Comparison of ENCODE assay signal across 8 mouse cellular contexts in the genomic region with DNA sequence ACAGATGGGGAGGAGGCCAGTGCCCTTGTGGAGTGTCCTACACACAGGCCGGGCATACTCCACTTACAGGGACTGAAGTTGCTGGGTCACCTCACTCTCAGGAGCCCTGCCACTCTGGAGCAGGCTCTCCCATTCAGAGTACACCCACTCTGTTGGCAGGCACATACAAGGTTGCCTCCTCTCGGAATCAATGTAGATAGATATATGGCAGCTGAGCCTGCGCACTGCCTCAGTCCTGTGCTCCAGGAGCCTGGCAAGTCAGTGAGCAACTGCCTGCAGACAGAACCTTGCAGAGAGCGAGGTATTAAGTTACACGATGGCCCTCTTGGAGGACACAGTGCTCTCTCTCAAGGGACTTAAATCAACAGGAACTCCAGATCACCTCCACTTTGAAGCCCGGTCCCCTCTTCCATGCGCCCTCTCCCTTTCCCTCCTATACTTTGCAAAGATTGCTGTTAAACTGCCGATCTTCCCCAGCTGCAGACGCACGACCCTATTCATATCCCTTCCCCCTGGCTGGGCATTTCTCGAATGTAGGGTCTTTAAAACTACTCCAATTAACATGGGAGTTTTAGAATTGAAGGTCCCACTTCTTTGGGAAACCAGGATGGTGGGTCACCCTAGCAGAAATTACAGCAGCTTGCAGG. TPM values are rescaled to one million over a fixed set of nuclear protein-coding genes. Genes with fewer than 3 reads are reported as not detected.
A peak's percentile ranks its signal among the peaks of the same experiment; 100 is the strongest.
DNase-seq lines count a peak whose midpoint lies in the region; ATAC-seq lines count a peak whose summit lies in the region.

No protein-coding gene starts in this region.

- ATAC-seq in heart, embryonic 12.5 days (ENCODE audit: insufficient number of reproducible peaks, low FRiP score), result no peak
- ATAC-seq in intestine, embryonic 14.5 days (replicated peaks; ENCODE audit: low FRiP score, low TSS enrichment, low read depth), result no peak
- ATAC-seq in neural tube, embryonic 11.5 days (ENCODE audit: insufficient read depth, low FRiP score, low TSS enrichment), result no peak
- no peak for ATAC-seq in erythroid progenitor cell, adult 5-6 weeks (replicated peaks; ENCODE audit: low FRiP score, poor library complexity, severe bottlenecking)

- no peak for DNase-seq in heart, postnatal 10 days
- peak; percentile 20 for DNase-seq in 416B (ENCODE audit: low read depth)
- no peak for DNase-seq in intestine, embryonic 14.5 days (ENCODE audit: low spot score)
- DNase-seq in neural tube, embryonic 11.5 days (ENCODE audit: low spot score), result peak; percentile 61
- no peak for DNase-seq in layer of hippocampus, adult 9-10 months (ENCODE audit: low spot score)

- H3K9ac ChIP-seq in heart, embryonic 12.5 days, result no peak overlapping the region; the same call in 1 of the 2 replicates
- H3K9ac ChIP-seq in intestine, embryonic 14.5 days (ENCODE audit: low read length), result no peak overlapping the region; the same call in 1 of the 2 replicates
- H3K9ac ChIP-seq in neural tube, embryonic 11.5 days (ENCODE audit: low read length), result peak overlapping the region; percentile 97

- WGBS in heart, embryonic 12.5 days, result 30% methylated on average over 11 of the region's 11 CpGs
- 36% methylated on average over 11 of the region's 11 CpGs for WGBS in intestine, embryonic 14.5 days
- WGBS in neural tube, embryonic 11.5 days, result 13% methylated on average over 11 of the region's 11 CpGs

- intact Hi-C loops in heart, postnatal 10 days (cut with DNase I), result loop anchor here (10.0 kb wide), 1 partner anchor 281 kb away; the partner anchor contains the start of gene Faap20

- H3K4me1 ChIP-seq in heart, embryonic 12.5 days (replicated peaks), result peaks cover 64% of the 10 kb centered on the region
- H3K4me1 ChIP-seq in brown adipose tissue, adult 24 weeks (ENCODE audit: control insufficient read depth, insufficient read depth, insufficient read length, low read length), result peaks cover 24% of the 10 kb centered on the region
- H3K4me1 ChIP-seq in intestine, embryonic 14.5 days (replicated peaks; ENCODE audit: control insufficient read depth, insufficient read depth, low read length), result peaks cover 36% of the 10 kb centered on the region
- H3K4me1 ChIP-seq in neural tube, embryonic 11.5 days (ENCODE audit: control insufficient read depth, insufficient read depth, low read length), result peaks cover 56% of the 10 kb centered on the region

- H3K27me3 ChIP-seq in heart, embryonic 12.5 days (replicated peaks), result peaks cover 52% of the 10 kb centered on the region
- H3K27me3 ChIP-seq in intestine, embryonic 14.5 days (replicated peaks; ENCODE audit: control insufficient read depth, insufficient read depth, low read length), result peaks cover 50% of the 10 kb centered on the region
- H3K27me3 ChIP-seq in neural tube, embryonic 11.5 days (ENCODE audit: control insufficient read depth, insufficient read depth, low read length), result peaks cover 22% of the 10 kb centered on the region

- H3K9me3 ChIP-seq in heart, embryonic 12.5 days (replicated peaks), result no peaks in the 10 kb centered on the region
- H3K9me3 ChIP-seq in intestine, embryonic 14.5 days (ENCODE audit: control insufficient read depth, low read length), result no peaks in the 10 kb centered on the region
- H3K9me3 ChIP-seq in neural tube, embryonic 11.5 days (ENCODE audit: control insufficient read depth, low read length), result no peaks in the 10 kb centered on the region

- H3K27ac ChIP-seq in heart, embryonic 12.5 days (ENCODE audit: poor library complexity, severe bottlenecking), result no peak overlapping the region
- no peak overlapping the region for H3K27ac ChIP-seq in brown adipose tissue, adult 24 weeks (replicated peaks; ENCODE audit: low read depth, low read length)
- H3K27ac ChIP-seq in intestine, embryonic 14.5 days (ENCODE audit: low read depth), result no peak overlapping the region
- peak overlapping the region; percentile 96 for H3K27ac ChIP-seq in neural tube, embryonic 11.5 days (ENCODE audit: low read depth, low read length)

- peak overlapping the region; percentile 56 for H3K4me2 ChIP-seq in heart, embryonic 12.5 days
- peak overlapping the region; percentile 81 for H3K4me2 ChIP-seq in intestine, embryonic 14.5 days (ENCODE audit: low read length)
- peak overlapping the region; percentile 79 for H3K4me2 ChIP-seq in neural tube, embryonic 11.5 days (ENCODE audit: low read depth)

- H3K4me3 ChIP-seq in heart, embryonic 12.5 days, result peak overlapping the region; percentile 91
- peak overlapping the region; percentile 39 for H3K4me3 ChIP-seq in brown adipose tissue, adult 24 weeks (ENCODE audit: insufficient read depth, low read depth, low read length)
- H3K4me3 ChIP-seq in intestine, embryonic 14.5 days (ENCODE audit: low read depth, low read length), result peak overlapping the region; percentile 69
- H3K4me3 ChIP-seq in neural tube, embryonic 11.5 days (ENCODE audit: low read depth, low read length), result peak overlapping the region; percentile 88

- peaks cover 5% of the 10 kb centered on the region; the same call in 1 of the 2 replicates for H3K36me3 ChIP-seq in heart, embryonic 12.5 days
- H3K36me3 ChIP-seq in intestine, embryonic 14.5 days (ENCODE audit: control insufficient read depth, insufficient read depth, low read length), result peaks cover 16% of the 10 kb centered on the region
- H3K36me3 ChIP-seq in neural tube, embryonic 11.5 days (ENCODE audit: control insufficient read depth, insufficient read depth, low read length), result no peaks in the 10 kb centered on the region; the same call in 1 of the 2 replicates

RNA-seq across cellular contexts. Expression of gene Pank4, which starts 0.6 kb away (rescaled TPM):
- 45.7 and 46.2 TPM in 2 replicates for polyA plus RNA-seq in heart, embryonic 12.5 days (2016; fragmentation: Nextera tagmentation; extraction: Ambion mirVana)
- 10 to 100 TPM; 36.5 to 36.8 TPM for total RNA-seq in heart, postnatal 10 days (2021)
- 11.0 and 18.7 TPM in 2 replicates for polyA plus RNA-seq in brown adipose tissue, adult 24 weeks (2012; ENCODE audit: insufficient read depth, insufficient read length, missing spikeins)
- polyA plus RNA-seq in intestine, embryonic 14.5 days (2014; fragmentation: Nextera tagmentation; extraction: Ambion mirVana), result 45.4 and 46.7 TPM in 2 replicates
- polyA plus RNA-seq in neural tube, embryonic 11.5 days (2014; fragmentation: Nextera tagmentation; extraction: Ambion mirVana), result 36.1 and 38.2 TPM in 2 replicates
- total RNA-seq in erythroid progenitor cell, adult 5-6 weeks (2015; ENCODE audit: low replicate concordance), result 61.3 and 78.0 TPM in 2 replicates
- 40.0 and 50.1 TPM in 2 replicates for total RNA-seq in erythroid progenitor cell, adult 5-6 weeks (2017; ENCODE audit: low replicate concordance)

RNA-seq across cellular contexts. Expression of gene Hes5, which starts 2.6 kb away (rescaled TPM):
- polyA plus RNA-seq in heart, embryonic 12.5 days (2016; fragmentation: Nextera tagmentation; extraction: Ambion mirVana), result 0.70 TPM in 1 of 2 replicates, not detected in the other
- total RNA-seq in heart, postnatal 10 days (2021), result not detected
- not detected in 2 replicates for polyA plus RNA-seq in brown adipose tissue, adult 24 weeks (2012; ENCODE audit: insufficient read depth, insufficient read length, missing spikeins)
- polyA plus RNA-seq in intestine, embryonic 14.5 days (2014; fragmentation: Nextera tagmentation; extraction: Ambion mirVana), result 1.8 and 2.3 TPM in 2 replicates
- polyA plus RNA-seq in neural tube, embryonic 11.5 days (2014; fragmentation: Nextera tagmentation; extraction: Ambion mirVana), result 191 and 218 TPM in 2 replicates
- total RNA-seq in erythroid progenitor cell, adult 5-6 weeks (2015; ENCODE audit: low replicate concordance), result not detected in 2 replicates
- not detected in 2 replicates for total RNA-seq in erythroid progenitor cell, adult 5-6 weeks (2017; ENCODE audit: low replicate concordance)

RNA-seq across cellular contexts. Expression of gene Tnfrsf14, which starts 35.0 kb away (rescaled TPM):
- 1.8 and 2.9 TPM in 2 replicates for polyA plus RNA-seq in heart, embryonic 12.5 days (2016; fragmentation: Nextera tagmentation; extraction: Ambion mirVana)
- total RNA-seq in heart, postnatal 10 days (2021), result 1 to 10 TPM; 4.1 to 5.7 TPM
- 2.1 and 4.6 TPM in 2 replicates for polyA plus RNA-seq in brown adipose tissue, adult 24 weeks (2012; ENCODE audit: insufficient read depth, insufficient read length, missing spikeins)
- polyA plus RNA-seq in intestine, embryonic 14.5 days (2014; fragmentation: Nextera tagmentation; extraction: Ambion mirVana), result 1.5 and 1.6 TPM in 2 replicates
- polyA plus RNA-seq in neural tube, embryonic 11.5 days (2014; fragmentation: Nextera tagmentation; extraction: Ambion mirVana), result 0.78 and 1.1 TPM in 2 replicates
- 845 and 899 TPM in 2 replicates for total RNA-seq in erythroid progenitor cell, adult 5-6 weeks (2015; ENCODE audit: low replicate concordance)
- 775 and 1,097 TPM in 2 replicates for total RNA-seq in erythroid progenitor cell, adult 5-6 weeks (2017; ENCODE audit: low replicate concordance)

Comparison
In these comparisons a context has a peak if more than half of its experiments do, and no peak if none do; other contexts are left out.
1. H3K4me3 ChIP-seq: peak in every context shown above with its lines; median percentile 91 in heart, embryonic 12.5 days; 88 in neural tube, embryonic 11.5 days; 69 in intestine, embryonic 14.5 days; 39 in brown adipose tissue, adult 24 weeks.
2. DNase-seq: peak in 416B (single experiment) and neural tube, embryonic 11.5 days (single experiment); none in heart, postnatal 10 days (0 of 2), intestine, embryonic 14.5 days (single experiment) and layer of hippocampus, adult 9-10 months (single experiment).
3. RNA of gene Hes5, which starts 2.6 kb away (polyA plus RNA-seq): 191 to 218 TPM in neural tube, embryonic 11.5 days; 1.8 to 2.3 TPM in intestine, embryonic 14.5 days, 0.70 TPM in heart, embryonic 12.5 days and not detected in brown adipose tissue, adult 24 weeks; every median in the first group is over 10 times any median in the second.
4. Peak in every context shown above with its lines, with median percentiles within 50 percentile points of each other: H3K4me2 ChIP-seq.